Mouse (Mus musculus): ENCODE results near the gene Ehbp1.

Ehbp1 gene

GRCm38 (mm10) chr11:22342242-22343207, at the start of gene Ehbp1:
Gene Ehbp1, minus strand, starts transcription at chr11:22342292.
- no peak for DNase-seq (ENCODE audit: low read depth, low spot score)

- no peak for DNase-seq (ENCODE audit: low read depth, low spot score)
Measured at GRCm38 (mm10) chr11:22387472-22388098, 45.5 kb upstream of the Ehbp1 start.

- DNase-seq (ENCODE audit: low read depth, low spot score), result no peak
Measured at GRCm38 (mm10) chr11:22383532-22383931, 41.4 kb upstream of the Ehbp1 start.

- no peak for DNase-seq (ENCODE audit: low read depth, low spot score)
Measured at GRCm38 (mm10) chr11:22374811-22375210, 32.7 kb upstream of the Ehbp1 start.

- no peak for DNase-seq (ENCODE audit: low read depth, low spot score)
Measured at GRCm38 (mm10) chr11:22373290-22373674, 31.2 kb upstream of the Ehbp1 start.

GRCm38 (mm10) chr11:22372609-22373289, 30.7 kb upstream of the Ehbp1 start:
- no peak for DNase-seq (ENCODE audit: low read depth, low spot score)

- DNase-seq (ENCODE audit: low read depth, low spot score), result no peak
Measured at GRCm38 (mm10) chr11:22369841-22370240, 27.7 kb upstream of the Ehbp1 start.

- DNase-seq (ENCODE audit: low read depth, low spot score), result no peak
Measured at GRCm38 (mm10) chr11:22368621-22369020, 26.5 kb upstream of the Ehbp1 start.

- no peak for DNase-seq (ENCODE audit: low read depth, low spot score)
Measured at GRCm38 (mm10) chr11:22366486-22366885, 24.4 kb upstream of the Ehbp1 start.

- no peak for DNase-seq (ENCODE audit: low read depth, low spot score)
Measured at GRCm38 (mm10) chr11:22353962-22354621, 12.0 kb upstream of the Ehbp1 start.

GRCm38 (mm10) chr11:22349945-22350344, 7.9 kb upstream of the Ehbp1 start:
- no peak for DNase-seq (ENCODE audit: low read depth, low spot score)

GRCm38 (mm10) chr11:22348536-22348910, 6.4 kb upstream of the Ehbp1 start:
- no peak for DNase-seq (ENCODE audit: low read depth, low spot score)

- DNase-seq (ENCODE audit: low read depth, low spot score), result no peak
Measured at GRCm38 (mm10) chr11:22347651-22348535, 5.8 kb upstream of the Ehbp1 start.

- no peak for DNase-seq (ENCODE audit: low read depth, low spot score)
Measured at GRCm38 (mm10) chr11:22327302-22327910, 14.7 kb downstream of the Ehbp1 start.

- no peak for DNase-seq (ENCODE audit: low read depth, low spot score)
Measured at GRCm38 (mm10) chr11:22317824-22318411, 24.2 kb downstream of the Ehbp1 start.

GRCm38 (mm10) chr11:22315801-22316200, 26.3 kb downstream of the Ehbp1 start:
- no peak for DNase-seq (ENCODE audit: low read depth, low spot score)

GRCm38 (mm10) chr11:22301164-22301563, 40.9 kb downstream of the Ehbp1 start:
- DNase-seq (ENCODE audit: low read depth, low spot score), result no peak

GRCm38 (mm10) chr11:22289164-22289563, 52.9 kb downstream of the Ehbp1 start:
- no peak for DNase-seq (ENCODE audit: low read depth, low spot score)

- DNase-seq (ENCODE audit: low read depth, low spot score), result no peak
Measured at GRCm38 (mm10) chr11:22287513-22287900, 54.6 kb downstream of the Ehbp1 start.

Data from embryo, embryonic 11.5 days (tissue).